Mouse (Mus musculus): Measurements from ENCODE around the gene Olfr976. TPM values are rescaled to one million over a fixed set of nuclear protein-coding genes. Genes with fewer than 3 reads are reported as not detected.
"Not testable (repeated sequence)": the region's sequence is repeated elsewhere in the genome, so short reads cannot be mapped to it uniquely, and the experiment has no call there.

The Olfr976 gene
- not detected for total RNA-seq (2021)
- long read RNA-seq, experiment 1, result 0 reads
- long read RNA-seq, experiment 2, result 0 reads

DNA sequence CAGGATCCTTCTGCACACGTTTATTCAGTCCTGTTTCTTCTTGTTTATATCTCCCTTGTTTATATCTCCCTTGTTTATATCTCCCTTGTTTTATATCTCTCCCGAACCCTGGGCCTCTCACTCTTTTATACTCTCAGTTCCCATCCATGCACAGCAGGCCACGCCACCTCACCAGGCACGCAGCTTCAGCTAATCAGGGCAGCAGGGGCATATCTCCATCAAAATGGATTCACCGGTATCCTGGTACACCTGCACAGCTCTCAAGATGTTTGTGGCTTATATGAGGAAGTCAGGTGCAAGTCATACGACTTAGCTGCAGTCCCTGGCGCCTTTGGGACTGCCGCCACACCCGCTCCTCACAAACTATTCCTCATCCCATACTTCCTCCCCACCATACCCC lies at the start of gene Olfr976:
Gene Olfr976, minus strand, starts transcription at position 101 of the 400 bp plus-strand sequence.
- not testable (repeated sequence) for DNase-seq (ENCODE audit: low spot score in 2 of 2)

GRCm38 (mm10) chr9:40009482-40009881 lies 48.5 kb upstream of the Olfr976 start, which contains the start of gene Olfr980:
Olfr980 (minus strand) TSS chr9:40009582.
- DNase-seq (ENCODE audit: low spot score in 2 of 2), result no peak

DNA sequence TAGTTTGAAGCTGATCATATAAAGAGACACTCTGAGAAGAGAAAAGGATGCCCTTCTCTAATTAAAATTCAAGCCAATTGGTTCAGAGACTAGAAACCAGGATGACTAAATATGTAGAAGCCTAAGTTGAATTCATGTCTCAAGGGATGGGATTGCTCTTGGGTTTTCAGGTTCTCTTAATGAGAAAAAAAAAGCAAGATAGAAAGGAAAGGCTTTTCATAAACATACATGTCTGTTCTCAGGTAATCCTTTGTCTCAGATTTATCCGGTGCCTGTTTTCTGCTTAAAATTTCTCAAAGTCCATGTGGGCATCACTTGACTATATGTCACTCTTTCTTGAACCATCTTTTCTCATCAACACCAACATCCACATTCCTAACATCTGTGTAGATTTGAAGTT lies 42.4 kb upstream of the Olfr976 start, which contains the start of gene Olfr979:
Gene Olfr979, minus strand, starts transcription at position 101 of the 400 bp plus-strand sequence.
- no peak for DNase-seq (ENCODE audit: low spot score in 2 of 2)

DNA sequence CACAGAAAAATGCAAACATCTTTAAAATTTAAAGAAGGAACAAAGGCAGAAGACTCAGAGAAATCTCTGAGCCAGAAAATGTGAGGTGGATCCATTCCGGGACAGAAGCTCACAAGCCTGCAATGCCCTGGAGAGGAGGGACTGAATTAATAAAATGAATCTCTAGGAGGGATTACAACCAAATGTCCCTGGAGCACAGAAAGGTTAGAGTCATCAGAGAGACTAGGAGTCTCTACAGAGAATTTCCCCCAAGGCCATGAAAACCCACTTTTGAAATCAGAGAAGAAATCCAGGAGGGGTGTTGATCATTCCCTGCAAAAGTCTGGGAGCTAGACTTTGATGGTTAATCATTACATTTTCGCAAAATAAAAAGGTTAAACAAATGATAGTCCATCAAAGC lies 30.9 kb upstream of the Olfr976 start, which contains the start of gene Olfr978:
Gene Olfr978, plus strand, starts transcription at position 301 of the 400 bp plus-strand sequence.
- DNase-seq (ENCODE audit: low spot score in 2 of 2), result no peak

GRCm38 (mm10) chr9:39976581-39977145 lies 15.7 kb upstream of the Olfr976 start:
- DNase-seq (ENCODE audit: low spot score in 2 of 2), result not testable (repeated sequence)

DNA sequence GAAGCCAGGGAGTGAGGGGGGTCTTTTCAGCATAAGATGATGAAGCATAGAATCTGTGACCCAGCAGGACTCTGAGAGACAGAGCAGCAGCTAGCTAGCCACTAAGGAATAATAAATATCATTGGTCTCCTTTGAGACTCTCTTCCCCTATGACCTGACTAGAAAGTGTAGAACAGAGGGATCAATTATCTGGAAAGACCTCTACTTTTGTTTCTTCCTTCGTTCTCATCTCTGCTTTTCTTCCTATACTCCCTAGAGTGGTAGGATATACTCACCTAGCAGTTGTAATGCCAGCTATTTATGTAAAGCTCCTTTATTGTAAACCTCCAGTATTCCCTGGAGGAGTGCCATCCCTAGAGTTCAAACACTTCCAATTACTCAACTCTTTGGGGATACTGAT lies 9.0 kb downstream of the Olfr976 start, which contains the start of gene Olfr975:
Gene Olfr975, minus strand, starts transcription at position 101 of the 400 bp plus-strand sequence.
- no peak for DNase-seq (ENCODE audit: low spot score in 2 of 2)

DNA sequence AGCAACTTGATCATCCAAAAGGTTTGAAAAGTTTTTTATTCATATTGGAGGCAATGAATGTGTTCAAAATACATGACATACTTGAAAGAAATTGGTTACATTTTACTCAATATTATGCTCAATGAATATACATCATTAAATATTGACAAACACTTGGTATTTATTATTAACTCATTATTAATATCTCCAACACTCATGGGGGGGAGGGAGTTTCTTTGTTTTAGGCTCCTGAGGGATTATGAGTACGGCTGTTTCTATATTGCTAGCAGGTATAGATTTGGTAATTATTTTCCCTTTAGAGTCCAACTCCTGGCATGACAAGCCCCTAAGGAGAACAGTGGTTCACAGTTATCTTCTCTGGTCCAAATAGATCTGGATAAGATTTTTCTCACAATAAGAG lies 23.7 kb downstream of the Olfr976 start, which contains the start of gene Olfr974:
Gene Olfr974, plus strand, starts transcription at position 301 of the 400 bp plus-strand sequence.
- no peak for DNase-seq (ENCODE audit: low spot score in 2 of 2)

DNA sequence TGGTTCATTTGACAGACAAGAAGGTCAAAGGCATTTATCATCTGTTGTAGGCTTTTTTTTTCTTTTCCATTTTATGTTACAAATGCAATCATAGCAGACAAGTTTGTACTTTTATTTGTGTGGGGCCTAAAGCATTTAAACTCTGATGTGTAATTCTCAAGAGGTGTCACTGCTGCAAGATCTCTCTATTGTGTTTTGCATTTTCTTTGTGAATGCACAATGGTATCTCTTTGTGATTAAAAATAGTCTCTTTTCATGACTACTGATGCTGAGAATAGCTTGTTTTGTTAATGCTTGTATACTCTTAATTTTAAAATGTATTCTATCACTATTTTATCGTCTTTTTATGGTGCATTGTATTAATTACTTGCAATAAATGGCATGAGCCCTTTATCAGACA lies 32.1 kb downstream of the Olfr976 start:
- not testable (repeated sequence) for DNase-seq (ENCODE audit: low spot score in 2 of 2)

GRCm38 (mm10) chr9:39927975-39928836 lies 32.7 kb downstream of the Olfr976 start:
- DNase-seq (ENCODE audit: low spot score in 2 of 2), result not testable (repeated sequence)

- no peak for DNase-seq (ENCODE audit: low spot score in 2 of 2)
Measured at GRCm38 (mm10) chr9:39909939-39910338, 51.0 kb downstream of the Olfr976 start.

DNA sequence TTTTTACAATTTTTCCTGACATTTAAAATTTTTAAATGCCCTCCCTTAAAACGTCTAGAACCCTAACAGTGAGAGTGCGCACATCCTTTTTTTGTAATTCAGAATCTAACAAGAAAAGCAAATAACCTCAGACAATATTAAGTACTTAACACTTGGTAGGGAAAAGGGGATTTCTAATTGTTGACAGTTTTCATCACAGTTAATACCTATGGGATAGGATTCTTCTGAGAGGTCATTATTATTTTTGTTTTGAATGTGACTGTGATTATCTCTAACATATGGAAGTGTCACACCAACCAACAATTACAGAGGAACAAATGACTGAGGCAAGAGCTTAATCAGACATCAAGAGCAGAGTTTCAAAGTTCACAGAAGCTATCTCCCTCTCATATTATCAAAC lies 53.9 kb downstream of the Olfr976 start, which contains the start of gene Olfr229:
Gene Olfr229, plus strand, starts transcription at position 301 of the 400 bp plus-strand sequence.
- no peak for DNase-seq (ENCODE audit: low spot score in 2 of 2)

GRCm38 (mm10) chr9:39905106-39905505 lies 55.8 kb downstream of the Olfr976 start:
- no peak for DNase-seq (ENCODE audit: low spot score in 2 of 2)

Other genes with a start within 250 kb of the Olfr976 start
- gene Olfr965, start 249.8 kb downstream of the Olfr976 start, total RNA-seq (2021), result not detected
- not detected for gene Olfr150, start 230.2 kb downstream of the Olfr976 start, total RNA-seq (2021)
- gene Olfr967, start 214.9 kb downstream of the Olfr976 start, total RNA-seq (2021), result not detected
- gene Olfr968, start 177.9 kb downstream of the Olfr976 start, total RNA-seq (2021), result not detected
- not detected for gene Olfr969, start 170.2 kb downstream of the Olfr976 start, total RNA-seq (2021)
- not detected for gene Olfr970, start 152.3 kb downstream of the Olfr976 start, total RNA-seq (2021)
- gene Olfr971, start 124.3 kb downstream of the Olfr976 start, total RNA-seq (2021), result not detected
- gene Olfr972, start 94.7 kb downstream of the Olfr976 start, total RNA-seq (2021), result not detected
- not detected for gene Olfr229, start 53.8 kb downstream of the Olfr976 start, total RNA-seq (2021)
- gene Olfr974, start 23.6 kb downstream of the Olfr976 start, total RNA-seq (2021), result not detected
- gene Olfr975, start 9.1 kb downstream of the Olfr976 start, total RNA-seq (2021), result not detected
- gene Olfr978, start 31.0 kb upstream of the Olfr976 start, total RNA-seq (2021), result not detected
- gene Olfr979, start 42.3 kb upstream of the Olfr976 start, total RNA-seq (2021), result not detected
- gene Olfr980, start 48.4 kb upstream of the Olfr976 start, total RNA-seq (2021), result not detected
- gene Olfr981, start 60.3 kb upstream of the Olfr976 start, total RNA-seq (2021), result not detected
- gene Olfr982, start 112.7 kb upstream of the Olfr976 start, total RNA-seq (2021), result not detected
- not detected for gene Olfr983, start 132.5 kb upstream of the Olfr976 start, total RNA-seq (2021)
- gene Olfr984, start 153.1 kb upstream of the Olfr976 start, total RNA-seq (2021), result not detected
- gene Olfr985, start 169.1 kb upstream of the Olfr976 start, total RNA-seq (2021), result not detected
- gene Tmem225, start 187.0 kb upstream of the Olfr976 start, total RNA-seq (2021), result not detected
- gene Olfr986, start 219.8 kb upstream of the Olfr976 start, total RNA-seq (2021), result not detected
- 1 to 10 TPM; 3.4 to 3.6 TPM for gene Zfp202, start 231.2 kb upstream of the Olfr976 start, total RNA-seq (2021)